Mouse (Mus musculus): ENCODE data around the gene Sema7a.

Sema7a gene

GRCm38 (mm10) chr9:57959886-57960866 is 20.3 kb downstream of the Sema7a start:
- DNase-seq = no peak

GRCm38 (mm10) chr9:57961226-57961625 is 21.3 kb downstream of the Sema7a start:
- no peak for DNase-seq

GRCm38 (mm10) chr9:57961863-57962778 is 22.2 kb downstream of the Sema7a start:
- no peak for DNase-seq

GRCm38 (mm10) chr9:57963249-57963997 is 23.5 kb downstream of the Sema7a start:
- DNase-seq = no peak

DNA sequence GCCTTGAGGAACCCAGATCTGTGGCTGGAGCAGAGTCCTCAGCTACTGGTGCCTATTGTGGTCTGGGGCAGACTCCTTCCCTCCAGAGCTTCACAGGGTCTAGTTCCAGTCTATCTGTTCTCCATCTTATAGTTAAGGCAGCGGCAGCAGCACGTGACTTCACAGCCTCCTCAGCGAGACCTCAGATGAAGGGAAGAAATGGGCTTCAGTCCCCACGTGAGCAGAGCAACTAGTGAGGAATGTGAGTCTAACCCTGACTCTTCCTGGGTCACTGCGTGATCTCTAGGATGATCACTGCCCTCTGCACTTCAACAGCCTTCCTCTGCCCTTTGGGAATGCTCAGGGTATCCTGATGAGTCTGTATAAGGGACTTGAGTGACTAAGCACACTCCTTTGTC is 24.1 kb downstream of the Sema7a start:
- no peak for DNase-seq

DNA sequence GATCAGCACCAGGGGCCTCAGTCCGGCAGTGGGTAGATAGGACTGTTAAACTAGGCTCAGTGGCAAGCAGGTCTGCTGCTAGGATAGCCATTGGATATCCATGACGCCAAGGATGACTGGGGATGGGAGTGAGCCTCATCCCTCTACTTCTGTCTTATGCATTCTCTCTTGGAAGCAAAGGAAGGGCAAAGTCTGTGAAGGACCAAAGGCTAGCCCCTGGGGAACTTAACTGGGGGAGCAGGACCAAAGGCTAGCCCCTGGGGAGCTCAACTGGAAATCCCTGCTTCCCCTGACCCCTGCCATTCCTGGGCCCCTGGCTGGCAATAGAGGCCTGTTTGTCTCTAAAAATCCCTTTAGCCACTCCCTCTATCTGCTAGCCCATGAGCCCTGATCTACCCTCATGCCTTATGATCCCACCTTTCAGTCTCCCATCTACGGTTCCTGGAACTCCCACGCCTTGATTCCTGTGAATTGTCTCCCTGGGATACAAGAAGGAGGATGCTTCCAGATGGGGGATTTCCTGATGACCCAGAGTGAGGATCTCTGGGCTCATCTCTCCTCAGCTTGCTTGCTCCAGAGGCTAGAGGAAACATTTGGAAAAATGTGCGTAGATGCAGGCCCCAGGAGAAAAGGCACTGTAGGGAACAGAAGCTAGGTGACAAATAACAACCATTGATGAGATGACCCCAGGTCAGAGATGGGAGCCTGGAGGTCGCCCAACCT is 24.8 kb downstream of the Sema7a start:
- DNase-seq = no peak

DNA sequence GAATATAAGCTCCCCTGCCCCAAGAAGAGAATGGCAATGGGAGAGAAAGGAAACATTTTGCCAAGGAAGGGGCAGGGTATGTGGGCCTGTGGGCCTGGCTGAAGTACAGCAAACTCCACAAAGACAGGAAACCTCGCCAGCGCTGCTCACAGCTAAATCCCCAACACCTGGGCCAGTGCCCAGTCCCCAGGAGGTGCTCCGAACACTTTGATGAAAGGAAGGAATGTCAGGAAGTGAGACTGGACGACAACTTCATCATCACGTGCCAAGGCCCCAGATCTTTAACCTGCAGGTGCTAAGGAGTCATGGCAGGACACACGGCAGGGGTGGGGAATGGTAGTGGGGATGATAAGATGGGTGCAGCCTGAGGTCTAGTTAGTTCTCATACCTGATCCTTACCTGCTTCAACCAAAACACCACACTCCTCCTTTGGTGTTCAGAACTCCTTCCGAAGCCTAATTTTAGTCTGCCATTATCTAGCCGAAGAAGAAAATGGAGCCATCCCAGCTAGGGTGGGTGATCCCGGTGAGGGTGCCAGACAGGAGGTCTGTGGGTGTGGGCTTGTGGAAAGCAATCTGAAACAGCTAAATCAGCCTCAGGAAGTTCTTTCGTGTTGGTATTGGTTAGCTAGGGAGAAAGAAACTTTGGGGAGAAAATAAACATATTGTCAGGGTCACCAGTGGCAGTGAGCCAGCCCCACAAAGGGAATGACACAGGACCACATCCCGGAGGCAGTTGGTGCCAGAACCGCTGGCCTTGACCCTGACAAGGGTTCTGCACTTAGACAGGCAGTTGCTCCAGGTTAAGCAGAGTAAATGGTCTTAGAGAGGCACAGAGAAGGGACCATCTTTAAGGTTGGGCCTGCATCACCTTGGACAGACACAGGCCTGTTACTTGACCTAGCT is 25.6 kb downstream of the Sema7a start:
- DNase-seq = no peak

GRCm38 (mm10) chr9:57967237-57967960 is 27.5 kb downstream of the Sema7a start:
- DNase-seq = peak; percentile 78

GRCm38 (mm10) chr9:57968166-57968771 is 28.4 kb downstream of the Sema7a start:
- DNase-seq = no peak

DNA sequence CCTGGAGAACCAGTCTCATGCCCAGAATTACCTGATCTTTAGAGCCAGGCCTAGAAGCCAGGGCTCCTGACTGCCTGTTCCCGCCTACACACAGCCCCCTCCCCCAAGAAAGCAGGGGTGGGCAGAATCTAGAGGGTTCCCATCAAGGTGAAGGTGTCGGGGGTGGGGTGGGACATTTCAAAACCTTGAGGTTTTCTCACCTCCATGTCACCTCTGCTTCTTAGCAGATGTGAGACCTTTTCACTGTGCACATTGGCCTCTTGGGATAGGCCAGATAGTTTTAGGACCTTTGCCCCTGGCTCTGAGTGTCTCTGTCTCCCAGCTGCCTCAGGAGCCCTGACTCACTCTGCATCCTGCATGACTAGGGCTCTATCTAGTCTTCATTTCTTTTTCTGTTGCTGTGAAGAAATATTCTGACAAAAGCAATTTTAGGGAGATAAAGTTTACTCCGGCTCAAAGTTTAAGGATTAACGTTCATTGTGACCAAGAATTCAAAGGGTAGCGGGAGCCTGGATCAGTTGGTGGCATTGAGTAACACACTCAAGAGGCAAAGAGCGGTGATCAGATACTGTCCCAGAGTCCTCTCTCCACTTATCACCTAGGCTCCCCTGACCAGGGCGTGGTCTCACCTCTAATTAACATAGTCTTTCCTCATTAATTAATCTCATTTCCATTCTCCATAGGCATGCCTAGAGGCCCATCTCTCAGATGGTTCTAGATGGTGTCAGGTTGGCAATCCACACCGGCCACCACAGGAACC is 29.1 kb downstream of the Sema7a start:
- DNase-seq = no peak

DNA sequence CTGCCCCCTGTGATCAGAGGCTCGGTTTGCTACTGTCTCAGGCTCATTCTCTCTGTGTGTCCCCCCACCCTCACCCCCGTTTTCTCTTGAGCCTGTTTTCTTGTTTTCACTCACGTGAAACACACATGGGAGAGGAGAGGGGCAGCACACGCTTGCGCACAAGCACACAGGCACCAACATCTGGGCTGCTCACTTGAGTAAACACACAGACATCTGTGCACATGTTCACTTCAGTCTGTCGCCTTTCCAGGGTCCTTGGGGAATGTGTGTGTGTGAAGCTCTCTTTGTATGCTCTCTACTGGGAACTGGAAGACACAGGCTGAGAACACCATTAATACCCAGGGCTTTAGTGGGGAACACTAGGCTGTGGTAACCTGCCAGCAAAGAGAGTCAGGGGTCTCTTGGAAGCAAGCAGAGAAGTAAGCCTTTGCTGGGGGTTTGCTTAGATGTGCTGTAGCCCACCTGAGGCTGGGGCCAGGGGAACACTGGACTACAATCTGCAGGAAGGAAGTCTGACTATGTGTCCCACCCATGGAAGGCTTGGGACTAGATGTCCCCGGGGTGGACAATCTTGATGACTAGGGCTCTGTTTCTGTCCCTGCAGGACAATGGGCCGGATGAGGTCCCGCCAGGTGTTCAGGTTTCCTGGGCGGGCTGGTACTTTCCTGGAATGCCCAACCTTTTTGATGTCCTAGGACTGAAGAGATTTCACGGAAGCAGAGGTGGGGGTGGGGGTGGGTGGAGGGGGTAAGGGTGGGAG is 30.0 kb downstream of the Sema7a start:
- DNase-seq = no peak

- no peak for DNase-seq
These were observed 31.5 kb downstream of the Sema7a start for GRCm38 (mm10) chr9:57971413-57971812.

- no peak for DNase-seq
These were observed 32.3 kb downstream of the Sema7a start for GRCm38 (mm10) chr9:57972141-57972591.

DNA sequence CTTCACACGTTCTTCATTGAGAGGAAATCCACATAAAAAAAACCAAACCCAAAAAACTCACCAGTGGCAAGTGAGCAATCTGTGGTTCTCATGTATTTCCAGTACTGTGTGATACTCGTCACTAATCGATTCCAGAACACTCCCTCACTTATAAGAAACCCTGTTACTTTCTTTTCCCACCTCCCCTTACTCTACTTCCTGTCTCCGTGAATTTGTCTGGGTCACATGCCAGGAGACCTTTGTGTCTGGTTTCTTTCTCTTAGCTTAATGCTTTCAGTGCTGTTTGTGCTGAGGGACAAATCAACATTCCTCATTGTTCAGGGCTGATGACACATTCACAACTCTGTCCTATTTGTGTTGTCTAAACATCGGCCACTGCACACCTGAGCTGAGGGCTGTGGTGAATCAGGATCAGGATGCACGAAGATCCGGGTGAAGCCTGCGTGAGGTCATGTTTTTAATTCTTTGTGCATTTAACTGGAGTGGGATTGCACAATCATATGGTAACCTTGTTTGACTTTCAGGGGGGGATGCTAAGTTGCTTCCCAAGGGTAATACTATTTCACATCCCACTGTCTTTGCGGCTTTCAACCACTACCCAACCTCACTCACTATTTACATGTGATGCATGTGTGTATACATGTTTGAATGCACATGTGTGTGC is 33.0 kb downstream of the Sema7a start:
- DNase-seq = no peak

DNA sequence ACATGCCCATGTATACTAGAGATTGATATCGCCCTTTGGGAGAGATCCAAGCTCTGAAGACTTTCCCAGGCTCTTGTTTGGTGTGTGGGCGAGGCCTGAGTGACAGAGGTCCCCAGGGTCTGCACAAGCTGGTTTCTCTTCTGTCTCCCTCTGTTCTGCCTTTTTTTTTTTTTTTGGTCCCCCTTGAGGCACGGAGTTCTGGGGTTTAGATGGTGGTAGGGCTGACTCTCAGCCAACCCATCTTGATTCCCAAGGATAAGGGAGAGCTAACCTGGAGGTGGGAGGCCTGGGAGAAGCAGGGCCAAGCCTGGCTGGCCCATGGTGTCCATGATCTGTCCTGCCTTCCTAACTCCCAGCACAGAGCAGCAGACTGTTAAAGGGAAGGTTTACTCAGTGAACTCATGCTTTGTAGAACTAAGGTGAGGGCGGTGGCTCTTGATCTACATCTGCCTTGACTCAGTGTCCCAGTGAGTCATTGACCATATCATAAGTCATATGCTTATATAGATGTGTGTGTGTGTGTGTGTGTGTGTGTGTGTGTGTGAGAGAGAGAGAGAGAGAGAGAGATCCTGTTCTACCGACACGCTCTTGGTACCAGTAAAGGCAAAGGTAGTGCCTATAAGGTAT is 33.6 kb downstream of the Sema7a start:
- no peak for DNase-seq

DNA sequence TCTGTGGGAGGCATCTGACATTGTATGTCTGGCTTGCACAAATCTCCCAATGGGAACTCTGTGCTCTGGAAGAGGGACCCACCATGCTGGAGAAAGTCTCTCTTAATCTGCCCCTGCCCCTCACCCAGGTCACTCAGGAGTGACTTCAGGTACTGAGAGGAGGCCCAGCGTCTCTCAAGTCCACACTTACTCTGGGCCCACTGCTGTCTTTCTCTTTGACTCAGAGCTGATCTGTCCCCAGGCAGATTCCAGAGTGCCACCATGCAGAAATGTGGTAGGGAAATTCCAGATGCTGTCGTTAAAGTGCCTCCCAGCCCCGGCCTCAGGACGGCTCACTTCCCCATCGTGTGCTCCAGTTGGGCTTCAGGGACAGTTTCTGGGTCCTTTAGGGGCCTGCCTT is 34.3 kb downstream of the Sema7a start:
- no peak for DNase-seq

GRCm38 (mm10) chr9:57975200-57975821 is 35.4 kb downstream of the Sema7a start:
- DNase-seq = no peak

Data from cerebellum, adult 8-10 months (tissue).